27 mouse cellular contexts compared by ENCODE assay signal in genomic region chr4:135950365-135950764, GRCm38 (mm10). TPM values are rescaled to one million over a fixed set of nuclear protein-coding genes. Genes with fewer than 3 reads are reported as not detected.
DNase-seq lines count a peak whose midpoint lies in the region; ATAC-seq and TF ChIP-seq lines count a peak whose summit lies in the region.
"Had no signal": no experiment of that assay in that cellular context is flagged by ENCODE, and none has a peak within 500 bp of the region (broad histone marks: within the 10 kb centered on the region; RNA-seq: fewer than 3 reads in every experiment).

No protein-coding gene starts in this region.

- no peak for DNase-seq in heart, adult 2 months
- DNase-seq in heart, postnatal 4 days: no peak
- DNase-seq in heart, postnatal 0 days (ENCODE audit: low spot score): no peak
- DNase-seq in heart, postnatal 25 days (ENCODE audit: low spot score): no peak
- no peak for DNase-seq in layer of hippocampus, adult 2 months (ENCODE audit: low spot score in 2 of 2)
- no peak for DNase-seq in layer of hippocampus, postnatal 14 days (ENCODE audit: low spot score in 2 of 2)
- no peak for DNase-seq in right cerebral cortex, postnatal 14 days
- DNase-seq: B cell, adult 2 months; embryo, embryonic 11 days; heart, postnatal 36 days; layer of hippocampus, adult 9-11 months; lung, postnatal 36 days; right cerebral cortex, postnatal 25 days; spleen, adult 18-20 months had no signal

- intact Hi-C loops in heart, adult 2 months (cut with DNase I): no loop called here
- intact Hi-C loops in heart, postnatal 25 days (cut with DNase I): no loop called here

- no peaks in the 10 kb centered on the region for H3K27me3 ChIP-seq in heart, adult 2 months (ENCODE audit: control insufficient read depth, insufficient read depth, low read length)
- H3K27me3 ChIP-seq in heart, postnatal 0 days (ENCODE audit: control insufficient read depth, insufficient read depth, low read length): no peaks in the 10 kb centered on the region
- H3K27me3 ChIP-seq: CH12.LX; embryonic facial prominence, embryonic 13.5 days; forebrain, embryonic 12.5 days; hindbrain, embryonic 15.5 days; lung, embryonic 15.5 days; megakaryocyte, embryonic 14.5 days; midbrain, embryonic 13.5 days; Patski had no signal

- H3K9ac ChIP-seq in heart, adult 2 months (ENCODE audit: low read depth, low read length): no peak overlapping the region
- H3K9ac ChIP-seq in heart, postnatal 0 days (replicated peaks; ENCODE audit: low read depth, low read length): no peak overlapping the region
- H3K9ac ChIP-seq: embryonic facial prominence, embryonic 13.5 days; forebrain, embryonic 12.5 days; hindbrain, embryonic 15.5 days; liver, embryonic 14.5 days; lung, embryonic 15.5 days; midbrain, embryonic 13.5 days had no signal

- TF ChIP-seq CTCF in heart, adult 2 months (IDR thresholded peaks at IDR 0.05): no peak
- no peak for TF ChIP-seq CTCF in heart, postnatal 0 days (IDR thresholded peaks at IDR 0.05; ENCODE audit: low read depth)
- no peak for TF ChIP-seq CTCF in layer of hippocampus, adult 2 months (conservative IDR thresholded peaks at IDR 0.05)
- TF ChIP-seq CTCF in olfactory bulb, adult 2 months (IDR thresholded peaks at IDR 0.05; ENCODE audit: insufficient read depth, low read depth, low read length): no peak

- no peak for ATAC-seq in heart, postnatal 0 days (ENCODE audit: insufficient read depth, low read depth)
- ATAC-seq: intestine, postnatal 0 days; midbrain, embryonic 13.5 days; Patski had no signal

- H3K4me3 ChIP-seq in heart, adult 2 months: no peak overlapping the region
- H3K4me3 ChIP-seq in heart, postnatal 0 days (ENCODE audit: low read depth, low read length): no peak overlapping the region
- H3K4me3 ChIP-seq in layer of hippocampus, adult 2 months: no peak overlapping the region
- H3K4me3 ChIP-seq in olfactory bulb, adult 2 months (ENCODE audit: insufficient read depth, low read depth, low read length): no peak overlapping the region
- H3K4me3 ChIP-seq: embryonic facial prominence, embryonic 13.5 days; erythroblast, embryonic 14.5 days; forebrain, embryonic 12.5 days; hindbrain, embryonic 15.5 days; left cerebral cortex, adult 2 months; lung, embryonic 15.5 days; midbrain, embryonic 13.5 days had no signal

- H3K36me3 ChIP-seq in heart, adult 2 months (ENCODE audit: control insufficient read depth, insufficient read depth, low read length): no peaks in the 10 kb centered on the region
- H3K36me3 ChIP-seq in heart, postnatal 0 days (replicated peaks; ENCODE audit: control insufficient read depth, insufficient read depth, low read length): peaks cover 35% of the 10 kb centered on the region

- H3K79me2 ChIP-seq in heart, adult 2 months (replicated peaks; ENCODE audit: control insufficient read depth, insufficient read depth, low read length): peaks cover 3% of the 10 kb centered on the region; the same call in 1 of the 2 replicates

- H3K27ac ChIP-seq in heart, adult 2 months: peak overlapping the region; percentile 54; the same call in 1 of the 2 replicates
- H3K27ac ChIP-seq in heart, postnatal 0 days (ENCODE audit: low read depth): peak overlapping the region; percentile 50; the same call in 1 of the 2 replicates
- H3K27ac ChIP-seq in layer of hippocampus, adult 2 months: peak overlapping the region; percentile 64
- H3K27ac ChIP-seq in olfactory bulb, adult 2 months (ENCODE audit: insufficient read depth, low read depth, low read length): peak overlapping the region; percentile 43; the same call in 1 of the 2 replicates
- H3K27ac ChIP-seq: embryonic facial prominence, embryonic 13.5 days; forebrain, embryonic 12.5 days; hindbrain, embryonic 15.5 days; liver, embryonic 14.5 days; midbrain, embryonic 13.5 days had no signal

- TF ChIP-seq POLR2A in heart, adult 2 months (IDR thresholded peaks at IDR 0.05; ENCODE audit: insufficient read depth, low read depth, low read length): no peak
- TF ChIP-seq POLR2A in olfactory bulb, adult 2 months (IDR thresholded peaks at IDR 0.05; ENCODE audit: insufficient read depth, low read depth, low read length): no peak

- no peaks in the 10 kb centered on the region for H3K9me3 ChIP-seq in heart, postnatal 0 days (replicated peaks; ENCODE audit: control insufficient read depth, low read length)
- H3K9me3 ChIP-seq: embryonic facial prominence, embryonic 13.5 days; forebrain, embryonic 12.5 days; hindbrain, embryonic 15.5 days; lung, embryonic 15.5 days; midbrain, embryonic 13.5 days had no signal

- 77% methylated on average over 6 of the region's 6 CpGs for WGBS in heart, adult 2 months
- 75% methylated on average over 6 of the region's 6 CpGs for WGBS in heart, postnatal 0 days
- WGBS in olfactory bulb, adult 2 months: 70% methylated on average over 6 of the region's 6 CpGs

- H3K4me1 ChIP-seq in heart, adult 2 months (ENCODE audit: control insufficient read depth, insufficient read depth, low read length): peaks cover 16% of the 10 kb centered on the region
- H3K4me1 ChIP-seq in heart, postnatal 0 days (ENCODE audit: control insufficient read depth, insufficient read depth): peaks cover 9% of the 10 kb centered on the region; the same call in 1 of the 2 replicates
- peaks cover 38% of the 10 kb centered on the region for H3K4me1 ChIP-seq in olfactory bulb, adult 2 months (ENCODE audit: control insufficient read depth, insufficient read depth, low read length)

- TF ChIP-seq EP300 in heart, adult 2 months (IDR thresholded peaks at IDR 0.05; ENCODE audit: insufficient read depth, low read depth, low read length): no peak
- no peak for TF ChIP-seq EP300 in heart, postnatal 0 days (IDR thresholded peaks at IDR 0.05; ENCODE audit: low read depth)

- H3K4me2 ChIP-seq in heart, postnatal 0 days (ENCODE audit: low read depth, low read length): no peak overlapping the region
- H3K4me2 ChIP-seq: embryonic facial prominence, embryonic 13.5 days; forebrain, embryonic 12.5 days; hindbrain, embryonic 15.5 days; lung, embryonic 15.5 days; midbrain, embryonic 13.5 days had no signal

RNA-seq across cellular contexts. Expression of gene Hmgcl, which starts 4.1 kb away (rescaled TPM):
- total RNA-seq in heart, adult 2 months (2021): 10 to 100 TPM; 72.6 to 80.4 TPM
- polyA plus RNA-seq in heart, adult 2 months (2012; rRNA removed): 71.9 and 96.9 TPM in 2 replicates
- 10 to 100 TPM; 52.2 to 59.8 TPM for total RNA-seq in heart, postnatal 4 days (2021)
- total RNA-seq in heart, postnatal 0 days (2014; rRNA removed; ENCODE audit: low replicate concordance): 44.3 and 48.8 TPM in 2 replicates
- polyA plus RNA-seq in heart, postnatal 0 days (2015; fragmentation: Nextera tagmentation; extraction: Ambion mirVana): 97.5 and 101 TPM in 2 replicates
- total RNA-seq in heart, postnatal 25 days (2021): 10 to 100 TPM; 71.5 to 74.8 TPM
- 10 to 100 TPM; 35.2 to 36.1 TPM for total RNA-seq in layer of hippocampus, adult 2 months (2021)
- total RNA-seq in layer of hippocampus, postnatal 14 days (2021): 10 to 100 TPM; 31.3 to 35.0 TPM
- not detected in 2 replicates for polyA plus RNA-seq in olfactory bulb, adult 2 months (2012; ENCODE audit: insufficient read depth, insufficient read length, low replicate concordance, missing spikeins)

RNA-seq across cellular contexts. Expression of gene Gale, which starts 13.2 kb away (rescaled TPM):
- total RNA-seq in heart, adult 2 months (2021): 1 to 10 TPM; 1.6 to 2.0 TPM
- polyA plus RNA-seq in heart, adult 2 months (2012; rRNA removed): 4.6 TPM in 2 replicates
- total RNA-seq in heart, postnatal 4 days (2021): 1 to 10 TPM; 7.6 to 9.8 TPM
- 6.7 and 18.2 TPM in 2 replicates for total RNA-seq in heart, postnatal 0 days (2014; rRNA removed; ENCODE audit: low replicate concordance)
- 10.4 and 11.8 TPM in 2 replicates for polyA plus RNA-seq in heart, postnatal 0 days (2015; fragmentation: Nextera tagmentation; extraction: Ambion mirVana)
- total RNA-seq in heart, postnatal 25 days (2021): 1 to 10 TPM; 1.8 to 2.5 TPM
- total RNA-seq in layer of hippocampus, adult 2 months (2021): 10 to 100 TPM; 22.6 to 23.8 TPM
- 10 to 100 TPM; 26.9 to 29.0 TPM for total RNA-seq in layer of hippocampus, postnatal 14 days (2021)
- not detected in 2 replicates for polyA plus RNA-seq in olfactory bulb, adult 2 months (2012; ENCODE audit: insufficient read depth, insufficient read length, low replicate concordance, missing spikeins)

RNA-seq across cellular contexts. Expression of gene Lypla2, which starts 22.1 kb away (rescaled TPM):
- 10 to 100 TPM; 35.9 to 37.1 TPM for total RNA-seq in heart, adult 2 months (2021)
- 52.2 and 55.1 TPM in 2 replicates for polyA plus RNA-seq in heart, adult 2 months (2012; rRNA removed)
- 10 to 100 TPM; 46.3 to 46.9 TPM for total RNA-seq in heart, postnatal 4 days (2021)
- 53.0 and 58.4 TPM in 2 replicates for total RNA-seq in heart, postnatal 0 days (2014; rRNA removed; ENCODE audit: low replicate concordance)
- 63.3 and 66.8 TPM in 2 replicates for polyA plus RNA-seq in heart, postnatal 0 days (2015; fragmentation: Nextera tagmentation; extraction: Ambion mirVana)
- 10 to 100 TPM; 34.6 to 37.6 TPM for total RNA-seq in heart, postnatal 25 days (2021)
- 100 to 1,000 TPM in 1 of 2 experiments, 10 to 100 TPM in 1; 95.3 to 103 TPM for total RNA-seq in layer of hippocampus, adult 2 months (2021)
- total RNA-seq in layer of hippocampus, postnatal 14 days (2021): 100 to 1,000 TPM; 107 to 111 TPM
- not detected in 2 replicates for polyA plus RNA-seq in olfactory bulb, adult 2 months (2012; ENCODE audit: insufficient read depth, insufficient read length, low replicate concordance, missing spikeins)

RNA-seq across cellular contexts. Expression of gene Fuca1, which starts 29.8 kb away (rescaled TPM):
- 10 to 100 TPM; 30.4 to 34.6 TPM for total RNA-seq in heart, adult 2 months (2021)
- 24.0 and 25.3 TPM in 2 replicates for polyA plus RNA-seq in heart, adult 2 months (2012; rRNA removed)
- 10 to 100 TPM; 42.4 to 45.9 TPM for total RNA-seq in heart, postnatal 4 days (2021)
- 24.3 and 30.3 TPM in 2 replicates for total RNA-seq in heart, postnatal 0 days (2014; rRNA removed; ENCODE audit: low replicate concordance)
- 48.4 and 50.4 TPM in 2 replicates for polyA plus RNA-seq in heart, postnatal 0 days (2015; fragmentation: Nextera tagmentation; extraction: Ambion mirVana)
- total RNA-seq in heart, postnatal 25 days (2021): 10 to 100 TPM; 27.4 to 29.0 TPM
- total RNA-seq in layer of hippocampus, adult 2 months (2021): 10 to 100 TPM; 39.4 to 39.7 TPM
- total RNA-seq in layer of hippocampus, postnatal 14 days (2021): 10 to 100 TPM; 48.9 to 52.6 TPM
- polyA plus RNA-seq in olfactory bulb, adult 2 months (2012; ENCODE audit: insufficient read depth, insufficient read length, low replicate concordance, missing spikeins): not detected in 2 replicates

RNA-seq across cellular contexts. Expression of gene Pithd1, which starts 36.7 kb away (rescaled TPM):
- total RNA-seq in heart, adult 2 months (2021): 10 to 100 TPM; 19.4 to 20.9 TPM
- 19.0 and 29.2 TPM in 2 replicates for polyA plus RNA-seq in heart, adult 2 months (2012; rRNA removed)
- total RNA-seq in heart, postnatal 4 days (2021): 10 to 100 TPM; 17.1 to 18.3 TPM
- total RNA-seq in heart, postnatal 0 days (2014; rRNA removed; ENCODE audit: low replicate concordance): 24.4 and 35.7 TPM in 2 replicates
- polyA plus RNA-seq in heart, postnatal 0 days (2015; fragmentation: Nextera tagmentation; extraction: Ambion mirVana): 29.5 and 30.7 TPM in 2 replicates
- 10 to 100 TPM; 16.0 to 18.0 TPM for total RNA-seq in heart, postnatal 25 days (2021)
- total RNA-seq in layer of hippocampus, adult 2 months (2021): 10 to 100 TPM; 80.6 to 86.0 TPM
- 10 to 100 TPM; 86.8 to 90.1 TPM for total RNA-seq in layer of hippocampus, postnatal 14 days (2021)
- polyA plus RNA-seq in olfactory bulb, adult 2 months (2012; ENCODE audit: insufficient read depth, insufficient read length, low replicate concordance, missing spikeins): 351 TPM in 1 of 2 replicates, not detected in the other
